Mouse (Mus musculus): ENCODE measurements around the gene Sept3.

GRCm38 (mm10) chr15:82274927-82275901, 521 bp downstream of the Sept3 start:
- TF ChIP-seq POLR2A (IDR thresholded peaks at IDR 0.05; ENCODE audit: low read depth, low read length) (no peak), CTCF (conservative IDR thresholded peaks at IDR 0.05; ENCODE audit: insufficient read depth, insufficient read length, low read depth, low read length) (no peak)
